Mouse (Mus musculus) limb, embryonic 11.5 days (tissue): Measurements from ENCODE around the gene Ahcyl2. TPM values are rescaled to one million over a fixed set of nuclear protein-coding genes. Genes with fewer than 3 reads are reported as not detected.
A peak's percentile ranks its signal among the peaks of the same experiment; 100 is the strongest.
"Not testable (repeated sequence)": the region's sequence is repeated elsewhere in the genome, so short reads cannot be mapped to it uniquely, and the experiment has no call there.

Source experiments
- ATAC-seq: fragments of 200-750 bp; cut with Nextera tagmentation; 2 replicates; pipeline ENCODE4 v1.8.0; 2017; ENCODE audit warnings: low read depth; ENCODE audit not compliant: insufficient number of reproducible peaks, low FRiP score, low TSS enrichment
- DNase-seq: peaks from one replicate; pipeline ENCODE4 v3.0.0-alpha.2; 2015; ENCODE audit warnings: low spot score
- H3K27ac ChIP-seq: fragments of 300-500 bp; sonication (generic); replicated peaks from 2 replicates; pipeline ENCODE4 v1.5.1; 2014; ENCODE audit warnings: low read depth, mild to moderate bottlenecking, low read length
- H3K27me3 ChIP-seq: fragments of 300-500 bp; sonication (generic); 2 replicates; pipeline ENCODE4 v1.6.1; 2014; ENCODE audit warnings: mild to moderate bottlenecking, low read length, mixed read lengths; ENCODE audit not compliant: control insufficient read depth, insufficient read depth
- H3K36me3 ChIP-seq: fragments of 300-500 bp; sonication (generic); 2 replicates; pipeline ENCODE4 v1.6.1; 2014; ENCODE audit warnings: mild to moderate bottlenecking, low read length, moderate library complexity, mixed read lengths; ENCODE audit not compliant: control insufficient read depth, insufficient read depth
- H3K4me1 ChIP-seq: fragments of 300-500 bp; sonication (generic); 2 replicates; pipeline ENCODE4 v1.6.1; 2014; ENCODE audit warnings: low read length, mixed read lengths; ENCODE audit not compliant: control insufficient read depth, insufficient read depth
- H3K4me2 ChIP-seq: fragments of 300-500 bp; sonication (generic); 2 replicates; pipeline ENCODE4 v1.6.1; 2014; ENCODE audit warnings: low read depth, mild to moderate bottlenecking, moderate library complexity; ENCODE audit not compliant: severe bottlenecking
- H3K4me3 ChIP-seq: fragments of 300-500 bp; sonication (generic); 2 replicates; pipeline ENCODE4 v1.5.1; 2014; ENCODE audit warnings: low read depth, low read length
- H3K9ac ChIP-seq: fragments of 300-500 bp; sonication (generic); 2 replicates; pipeline ENCODE4 v1.6.1; 2014; ENCODE audit warnings: mild to moderate bottlenecking, low read length
- H3K9me3 ChIP-seq: fragments of 300-500 bp; sonication (generic); 2 replicates; pipeline ENCODE4 v1.6.1; 2016; ENCODE audit warnings: low read length; ENCODE audit not compliant: control insufficient read depth
- WGBS: fragments of 180-500 bp; shearing (Covaris S2); extraction: QIAGEN DNeasy Blood & Tissue Kit; methylation state at CpG from one replicate; pipeline ENCODE4 v1.1.7; 2014; 5-methylcytosine and 5-hydroxymethylcytosine counted together
- polyA plus RNA-seq: library from polyadenylated mRNA; unstranded; fragments of >200 nt; fragmentation: Nextera tagmentation; extraction: Ambion mirVana; gene quantifications from 2 replicates; pipeline ENCODE4 v1.2.1, GENCODE M21; 2014

Ahcyl2 gene
- polyA plus RNA-seq, 1 experiment from 2014 or later: 16.5 TPM

GRCm38 (mm10) chr6:29736610-29737458 lies 31.0 kb upstream of the Ahcyl2 start:
- H3K4me1 ChIP-seq: peaks cover 10% of the 10 kb centered on the region
- H3K4me2 ChIP-seq: peak overlapping the region; percentile 87
- no peaks in the 10 kb centered on the region for H3K9me3 ChIP-seq
- no peaks in the 10 kb centered on the region for H3K27me3 ChIP-seq
- peaks cover 6% of the 10 kb centered on the region; the same call in 1 of the 2 replicates for H3K36me3 ChIP-seq
- H3K9ac ChIP-seq: peak overlapping the region; percentile 100
- ATAC-seq (no peak), DNase-seq (no peak)
- peak overlapping the region; percentile 98; the same call in 1 of the 2 replicates for H3K27ac ChIP-seq
- 18% methylated on average over 13 of the region's 13 CpGs for WGBS
- H3K4me3 ChIP-seq: peak overlapping the region; percentile 98

- Histone ChIP-seq H3K27ac (no peak overlapping the region), H3K4me2 (no peak overlapping the region), H3K9ac (no peak overlapping the region), H3K36me3 (peaks cover 15% of the 10 kb centered on the region), H3K27me3 (no peaks in the 10 kb centered on the region), H3K4me1 (no peaks in the 10 kb centered on the region), H3K4me3 (no peak overlapping the region), H3K9me3 (peaks cover 9% of the 10 kb centered on the region)
- WGBS: 92% methylated on average over 3 of the region's 3 CpGs
- ATAC-seq (no peak), DNase-seq (no peak)
Observed at GRCm38 (mm10) chr6:29751466-29752152, 16.2 kb upstream of the Ahcyl2 start.

GRCm38 (mm10) chr6:29753336-29753735 lies 14.5 kb upstream of the Ahcyl2 start:
- H3K4me3 ChIP-seq: no peak overlapping the region
- ATAC-seq (no peak), DNase-seq (no peak)

GRCm38 (mm10) chr6:29756001-29756400 lies 11.8 kb upstream of the Ahcyl2 start:
- Histone ChIP-seq H3K4me3 (no peak overlapping the region), H3K4me2 (no peak overlapping the region), H3K9ac (no peak overlapping the region), H3K9me3 (no peaks in the 10 kb centered on the region), H3K36me3 (peaks cover 21% of the 10 kb centered on the region), H3K27ac (no peak overlapping the region), H3K27me3 (no peaks in the 10 kb centered on the region), H3K4me1 (no peaks in the 10 kb centered on the region)
- no peak for DNase-seq
- ATAC-seq: no peak
- WGBS: 93% methylated on average over 5 of the region's 5 CpGs

More at GRCm38 (mm10) chr6:29753336-29753735, 14.5 kb upstream of the Ahcyl2 start:
- peaks cover 5% of the 10 kb centered on the region for H3K9me3 ChIP-seq
- no peaks in the 10 kb centered on the region for H3K4me1 ChIP-seq
- no peak overlapping the region for H3K4me2 ChIP-seq
- H3K27ac ChIP-seq: no peak overlapping the region
- no peak overlapping the region for H3K9ac ChIP-seq
- 92% methylated on average over 11 of the region's 11 CpGs for WGBS
- H3K27me3 ChIP-seq: no peaks in the 10 kb centered on the region
- peaks cover 21% of the 10 kb centered on the region for H3K36me3 ChIP-seq

GRCm38 (mm10) chr6:29756476-29756875 lies 11.3 kb upstream of the Ahcyl2 start:
- H3K9ac ChIP-seq: no peak overlapping the region
- H3K4me1 ChIP-seq: no peaks in the 10 kb centered on the region
- no peak for ATAC-seq
- H3K4me3 ChIP-seq: no peak overlapping the region
- no peak for DNase-seq
- H3K27me3 ChIP-seq: no peaks in the 10 kb centered on the region
- H3K9me3 ChIP-seq: no peaks in the 10 kb centered on the region
- peaks cover 21% of the 10 kb centered on the region for H3K36me3 ChIP-seq
- WGBS: 98% methylated on average over 4 of the region's 4 CpGs
- no peak overlapping the region for H3K27ac ChIP-seq
- H3K4me2 ChIP-seq: no peak overlapping the region

GRCm38 (mm10) chr6:29758417-29758816 lies 9.4 kb upstream of the Ahcyl2 start:
- no peaks in the 10 kb centered on the region for H3K4me1 ChIP-seq
- DNase-seq: peak; percentile 86
- no peaks in the 10 kb centered on the region for H3K27me3 ChIP-seq
- no peak overlapping the region for H3K4me2 ChIP-seq
- peaks cover 20% of the 10 kb centered on the region for H3K36me3 ChIP-seq
- no peak overlapping the region for H3K4me3 ChIP-seq
- no peak overlapping the region for H3K27ac ChIP-seq
- no peaks in the 10 kb centered on the region for H3K9me3 ChIP-seq
- ATAC-seq: no peak
- no peak overlapping the region for H3K9ac ChIP-seq
- 43% methylated on average over 4 of the region's 4 CpGs for WGBS

- Histone ChIP-seq H3K27ac (no peak overlapping the region), H3K36me3 (peaks cover 16% of the 10 kb centered on the region), H3K9me3 (no peaks in the 10 kb centered on the region), H3K4me2 (no peak overlapping the region), H3K4me1 (no peaks in the 10 kb centered on the region), H3K4me3 (no peak overlapping the region), H3K9ac (no peak overlapping the region), H3K27me3 (no peaks in the 10 kb centered on the region)
- DNase-seq (no peak), ATAC-seq (no peak)
- WGBS: 91% methylated on average over 13 of the region's 13 CpGs
Observed at GRCm38 (mm10) chr6:29759012-29759679, 8.7 kb upstream of the Ahcyl2 start.

GRCm38 (mm10) chr6:29760397-29760796 lies 7.4 kb upstream of the Ahcyl2 start:
- H3K27me3 ChIP-seq: not testable (repeated sequence)
- WGBS: 89% methylated on average over 2 of the region's 2 CpGs

More at GRCm38 (mm10) chr6:29760397-29760796, 7.4 kb upstream of the Ahcyl2 start:
- not testable (repeated sequence) for H3K9ac ChIP-seq, ATAC-seq, H3K4me2 ChIP-seq, H3K4me1 ChIP-seq, DNase-seq, H3K4me3 ChIP-seq, H3K27ac ChIP-seq, H3K9me3 ChIP-seq
- H3K36me3 ChIP-seq: peaks cover 15% of the 10 kb centered on the region
